Mouse (Mus musculus) heart, embryonic 13.5 days (tissue): ENCODE measurements around the gene Serpine2. TPM values are rescaled to one million over a fixed set of nuclear protein-coding genes. Genes with fewer than 3 reads are reported as not detected.
A peak's percentile ranks its signal among the peaks of the same experiment; 100 is the strongest.

Source experiments
- ATAC-seq: fragments of 200-750 bp; cut with Nextera tagmentation; 2 replicates; pipeline ENCODE4 v1.8.0; 2017; ENCODE audit warnings: moderate TSS enrichment; ENCODE audit not compliant: insufficient number of reproducible peaks, low FRiP score, low TSS enrichment; ENCODE audit errors: extremely low read depth
- H3K27ac ChIP-seq: fragments of 300-500 bp; sonication (generic); replicated peaks from 2 replicates; pipeline ENCODE4 v1.5.1; 2015; ENCODE audit warnings: moderate library complexity, mild to moderate bottlenecking, inconsistent platforms
- H3K27me3 ChIP-seq: fragments of 300-500 bp; sonication (generic); replicated peaks from 2 replicates; pipeline ENCODE4 v1.6.1; 2015; ENCODE audit warnings: mild to moderate bottlenecking, inconsistent platforms
- H3K36me3 ChIP-seq: fragments of 300-500 bp; sonication (generic); 2 replicates; pipeline ENCODE4 v1.6.1; 2015; ENCODE audit warnings: mild to moderate bottlenecking, inconsistent platforms
- H3K4me1 ChIP-seq: fragments of 300-500 bp; sonication (generic); 2 replicates; pipeline ENCODE4 v1.6.1; 2015; ENCODE audit warnings: inconsistent platforms
- H3K4me2 ChIP-seq: fragments of 300-500 bp; sonication (generic); 2 replicates; pipeline ENCODE4 v1.6.1; 2015; ENCODE audit warnings: inconsistent platforms, mild to moderate bottlenecking, moderate library complexity
- H3K4me3 ChIP-seq: fragments of 300-500 bp; sonication (generic); 2 replicates; pipeline ENCODE4 v1.5.1; 2015; ENCODE audit warnings: moderate library complexity, mild to moderate bottlenecking, inconsistent platforms
- H3K9ac ChIP-seq: fragments of 300-500 bp; sonication (generic); 2 replicates; pipeline ENCODE4 v1.6.1; 2015; ENCODE audit warnings: inconsistent platforms, mild to moderate bottlenecking, moderate library complexity
- H3K9me3 ChIP-seq: fragments of 300-500 bp; sonication (generic); 2 replicates; pipeline ENCODE4 v1.6.1; 2016; ENCODE audit warnings: inconsistent platforms
- WGBS: fragments of 180-500 bp; shearing (Covaris S2); methylation state at CpG from one replicate; pipeline ENCODE4 v1.1.7; 2015; ENCODE audit warnings: mixed read lengths; 5-methylcytosine and 5-hydroxymethylcytosine counted together
- polyA plus RNA-seq: library from polyadenylated mRNA; unstranded; fragments of >200 nt; fragmentation: Nextera tagmentation; extraction: Ambion mirVana; gene quantifications from 2 replicates; pipeline ENCODE4 v1.2.1, GENCODE M21; 2015

Serpine2 gene
- polyA plus RNA-seq, 1 experiment from 2014 or later = 144 TPM

DNA sequence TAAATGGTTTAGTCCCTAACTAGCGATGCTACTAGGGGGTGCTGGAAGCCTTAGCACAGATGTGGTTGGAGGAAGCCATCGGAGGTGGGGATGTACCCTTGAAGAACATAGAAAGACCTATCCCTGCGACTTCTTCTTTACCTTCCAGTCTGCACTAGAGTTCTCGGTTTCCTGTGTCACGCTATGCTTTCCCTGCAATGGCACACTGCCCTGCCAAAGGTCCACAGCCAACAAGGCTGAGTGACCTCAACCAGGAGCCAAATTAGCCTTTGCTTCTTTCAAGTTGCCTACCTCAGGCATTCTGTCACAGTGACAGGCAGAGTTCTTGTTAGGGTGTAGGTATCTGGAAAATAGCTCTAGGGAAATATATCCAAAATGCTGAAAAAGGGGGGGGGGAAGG, 104.6 kb downstream of the Serpine2 start:
- H3K9ac ChIP-seq = no peak overlapping the region
- no peak overlapping the region for H3K4me2 ChIP-seq
- H3K4me3 ChIP-seq = no peak overlapping the region
- H3K36me3 ChIP-seq = no peaks in the 10 kb centered on the region
- no peak for ATAC-seq
- peak overlapping the region; percentile 22; the same call in 1 of the 2 replicates for H3K27ac ChIP-seq
- H3K4me1 ChIP-seq = peaks cover 62% of the 10 kb centered on the region
- 89% methylated on average over 5 of the region's 5 CpGs for WGBS
- no peaks in the 10 kb centered on the region for H3K27me3 ChIP-seq
- no peaks in the 10 kb centered on the region for H3K9me3 ChIP-seq

DNA sequence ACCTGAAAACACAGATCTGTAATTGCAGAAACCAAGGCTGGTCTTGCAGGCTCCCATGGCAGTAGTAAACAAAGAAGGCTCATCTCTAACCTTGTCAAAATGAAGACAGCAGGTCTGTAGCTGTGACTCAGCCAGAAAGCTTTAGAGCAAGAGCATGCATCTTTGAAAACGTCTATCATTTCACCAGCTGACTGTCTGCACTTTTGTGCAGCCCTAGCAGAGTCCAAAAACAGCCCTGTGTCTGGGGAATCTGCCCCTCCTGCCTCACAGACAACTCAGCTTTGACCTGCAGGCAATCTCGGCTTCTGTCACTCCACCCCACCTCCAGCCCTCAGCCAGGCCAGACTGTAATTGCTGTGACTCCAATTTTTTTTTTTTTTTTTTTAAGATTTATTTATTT, 105.6 kb downstream of the Serpine2 start:
- 24% methylated on average over 2 of the region's 2 CpGs for WGBS
- H3K9ac ChIP-seq = no peak overlapping the region

DNA sequence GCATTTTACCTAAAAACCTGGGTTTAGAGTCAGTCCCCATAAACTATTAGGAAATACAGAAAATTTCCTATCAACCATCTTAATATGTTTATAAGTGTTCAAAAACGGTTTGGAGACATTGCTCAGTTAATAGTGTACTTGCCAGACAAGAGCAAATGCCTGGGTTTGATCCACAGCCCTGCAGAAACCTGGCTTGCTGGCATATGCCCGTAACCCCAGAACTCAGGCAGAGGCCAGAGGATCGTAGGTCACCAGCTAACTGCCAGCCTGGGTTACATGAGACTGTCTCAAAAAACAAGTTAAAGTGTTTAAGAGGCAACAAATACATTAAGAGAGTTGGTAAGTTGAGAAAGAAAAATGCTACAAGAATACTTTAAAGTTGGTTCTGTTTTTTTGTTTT, 106.0 kb downstream of the Serpine2 start:
- no peak overlapping the region for H3K4me3 ChIP-seq
- H3K9ac ChIP-seq = no peak overlapping the region
- H3K27ac ChIP-seq = no peak overlapping the region
- no peaks in the 10 kb centered on the region for H3K9me3 ChIP-seq
- H3K4me2 ChIP-seq = no peak overlapping the region
- WGBS = 80% methylated on average over 3 of the region's 3 CpGs
- H3K27me3 ChIP-seq = no peaks in the 10 kb centered on the region
- peaks cover 56% of the 10 kb centered on the region for H3K4me1 ChIP-seq
- H3K36me3 ChIP-seq = no peaks in the 10 kb centered on the region
- ATAC-seq = no peak

More for the DNA sequence above, 105.6 kb downstream of the Serpine2 start:
- no peak overlapping the region for H3K27ac ChIP-seq
- H3K9me3 ChIP-seq = no peaks in the 10 kb centered on the region
- no peak overlapping the region for H3K4me2 ChIP-seq
- H3K4me3 ChIP-seq = no peak overlapping the region
- peaks cover 59% of the 10 kb centered on the region for H3K4me1 ChIP-seq
- no peaks in the 10 kb centered on the region for H3K27me3 ChIP-seq
- no peak for ATAC-seq
- no peaks in the 10 kb centered on the region for H3K36me3 ChIP-seq

- H3K36me3 ChIP-seq = no peaks in the 10 kb centered on the region
- WGBS = 82% methylated on average over 3 of the region's 3 CpGs
Measured at GRCm38 (mm10) chr1:79753456-79753855, 107.5 kb downstream of the Serpine2 start.

GRCm38 (mm10) chr1:79752714-79753340, 108.2 kb downstream of the Serpine2 start:
- Histone ChIP-seq H3K27ac (no peak overlapping the region), H3K4me2 (no peak overlapping the region), H3K4me1 (peaks cover 55% of the 10 kb centered on the region), H3K27me3 (no peaks in the 10 kb centered on the region), H3K4me3 (no peak overlapping the region), H3K36me3 (no peaks in the 10 kb centered on the region), H3K9ac (no peak overlapping the region), H3K9me3 (no peaks in the 10 kb centered on the region)
- no peak for ATAC-seq
- WGBS = 78% methylated on average over 4 of the region's 4 CpGs

More at GRCm38 (mm10) chr1:79753456-79753855, 107.5 kb downstream of the Serpine2 start:
- Histone ChIP-seq H3K4me2 (no peak overlapping the region), H3K9me3 (no peaks in the 10 kb centered on the region), H3K4me1 (peaks cover 59% of the 10 kb centered on the region), H3K27me3 (no peaks in the 10 kb centered on the region), H3K4me3 (no peak overlapping the region), H3K9ac (no peak overlapping the region), H3K27ac (no peak overlapping the region)
- no peak for ATAC-seq

DNA sequence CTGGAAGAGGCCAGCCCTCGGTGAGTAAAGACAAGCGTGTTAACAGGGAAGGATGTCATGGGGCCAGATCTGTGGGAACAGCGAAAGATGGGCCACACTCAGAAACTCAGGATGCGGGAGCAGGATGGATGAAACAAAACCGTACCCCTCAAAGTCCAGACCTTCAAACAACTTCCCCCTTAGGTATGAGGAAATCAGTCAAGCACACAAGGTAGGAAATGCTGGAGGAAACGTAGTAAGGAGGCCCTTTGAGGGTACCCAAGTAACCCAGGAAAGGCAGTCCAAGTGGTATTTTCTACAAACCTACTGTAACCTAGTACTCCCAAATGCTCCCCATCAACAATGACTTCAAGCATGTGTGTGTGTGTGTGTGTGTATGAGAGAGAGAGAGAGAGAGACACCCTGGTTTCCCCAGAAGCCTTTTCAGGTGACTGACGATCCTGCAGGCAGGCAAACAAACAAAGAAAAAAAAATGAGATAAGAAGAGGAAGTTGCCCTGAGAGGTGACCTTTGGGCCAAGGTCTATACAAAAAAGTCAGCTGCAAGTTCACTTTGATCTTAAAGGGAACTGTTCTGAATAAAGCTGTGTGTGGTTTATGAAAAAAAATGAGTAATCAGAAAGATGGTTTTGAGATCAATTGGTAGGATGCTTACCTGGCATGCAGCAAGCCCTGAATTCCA, 108.8 kb downstream of the Serpine2 start:
- H3K4me2 ChIP-seq = no peak overlapping the region
- 79% methylated on average over 7 of the region's 7 CpGs for WGBS
- H3K9ac ChIP-seq = no peak overlapping the region
- no peak for ATAC-seq
- no peaks in the 10 kb centered on the region for H3K9me3 ChIP-seq
- H3K27me3 ChIP-seq = no peaks in the 10 kb centered on the region
- H3K36me3 ChIP-seq = no peaks in the 10 kb centered on the region
- no peak overlapping the region for H3K4me3 ChIP-seq
- H3K27ac ChIP-seq = peak overlapping the region; percentile 70; the same call in 1 of the 2 replicates
- H3K4me1 ChIP-seq = peaks cover 49% of the 10 kb centered on the region

DNA sequence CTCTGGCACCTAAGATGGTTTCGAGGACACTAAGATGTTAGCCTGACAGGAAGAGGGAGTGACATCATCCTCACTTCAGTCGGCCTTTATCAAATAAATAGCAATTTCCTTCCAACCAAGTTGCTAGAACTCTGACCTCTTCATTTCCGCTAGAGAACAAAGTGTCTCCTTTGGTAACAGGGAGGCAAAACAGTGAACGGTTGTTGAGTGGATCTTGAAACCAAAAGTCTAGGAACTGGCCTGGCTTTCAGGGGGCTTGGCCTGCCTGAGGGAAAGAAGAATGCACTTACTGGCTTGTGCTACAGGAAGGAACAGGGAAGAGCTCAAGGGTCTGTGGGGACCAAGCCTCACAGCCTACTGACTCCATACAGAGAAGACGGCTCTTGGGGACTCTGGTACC, 109.8 kb downstream of the Serpine2 start:
- H3K27ac ChIP-seq = peak overlapping the region; percentile 70
- 56% methylated on average over 5 of the region's 5 CpGs for WGBS
- ATAC-seq = no peak

GRCm38 (mm10) chr1:79746056-79746455, 114.9 kb downstream of the Serpine2 start:
- Histone ChIP-seq H3K9ac (no peak overlapping the region), H3K27ac (peak overlapping the region; percentile 59), H3K36me3 (peaks cover 3% of the 10 kb centered on the region; the same call in 1 of the 2 replicates), H3K27me3 (no peaks in the 10 kb centered on the region), H3K9me3 (no peaks in the 10 kb centered on the region), H3K4me1 (peaks cover 27% of the 10 kb centered on the region), H3K4me2 (no peak overlapping the region), H3K4me3 (no peak overlapping the region)
- 42% methylated on average over 4 of the region's 4 CpGs for WGBS
- no peak for ATAC-seq

More for the DNA sequence above, 109.8 kb downstream of the Serpine2 start:
- Histone ChIP-seq H3K27me3 (no peaks in the 10 kb centered on the region), H3K36me3 (no peaks in the 10 kb centered on the region), H3K9ac (no peak overlapping the region), H3K9me3 (no peaks in the 10 kb centered on the region), H3K4me1 (peaks cover 47% of the 10 kb centered on the region), H3K4me2 (no peak overlapping the region), H3K4me3 (no peak overlapping the region)

Other genes starting within 250 kb of the Serpine2 start
- 0.13 and 0.24 TPM in 2 replicates for gene Ap1s3, start 189.2 kb downstream of the Serpine2 start, polyA plus RNA-seq
- gene Mrpl44, start 85.2 kb downstream of the Serpine2 start, polyA plus RNA-seq = 43.3 and 49.1 TPM in 2 replicates
- 30.1 and 31.8 TPM in 2 replicates for gene Wdfy1, start 85.0 kb downstream of the Serpine2 start, polyA plus RNA-seq